Mouse (Mus musculus): ENCODE results near the gene Arhgef2. TPM values are rescaled to one million over a fixed set of nuclear protein-coding genes. Genes with fewer than 3 reads are reported as not detected.
"Not testable (repeated sequence)": the region's sequence is repeated elsewhere in the genome, so short reads cannot be mapped to it uniquely, and the experiment has no call there.

The Arhgef2 gene
- polyA plus RNA-seq, 1 experiment from 2014 or later, result 127 TPM

GRCm38 (mm10) chr3:88593893-88594580, 11.7 kb upstream of the Arhgef2 start:
- H3K27ac ChIP-seq (ENCODE audit: low read depth, low read length), result no peak overlapping the region
- 58% methylated on average over 10 of the region's 10 CpGs for WGBS
- peaks cover 13% of the 10 kb centered on the region for H3K4me1 ChIP-seq (ENCODE audit: control insufficient read depth, insufficient read depth, low read length)

GRCm38 (mm10) chr3:88596547-88596946, 9.2 kb upstream of the Arhgef2 start:
- H3K4me2 ChIP-seq (replicated peaks; ENCODE audit: low read depth, low read length); H3K4me3 ChIP-seq (ENCODE audit: low read length); ATAC-seq (ENCODE audit: low FRiP score, low TSS enrichment); H3K4me1 ChIP-seq (ENCODE audit: control insufficient read depth, insufficient read depth, low read length); H3K27me3 ChIP-seq (ENCODE audit: control insufficient read depth, insufficient read depth, low read length); H3K36me3 ChIP-seq (ENCODE audit: control insufficient read depth, insufficient read depth, low read length); H3K9ac ChIP-seq (ENCODE audit: low read depth, low read length); H3K9me3 ChIP-seq (ENCODE audit: control insufficient read depth, low read length); H3K27ac ChIP-seq (ENCODE audit: low read depth, low read length): not testable (repeated sequence)
- 88% methylated on average over 4 of the region's 4 CpGs for WGBS

More at GRCm38 (mm10) chr3:88593893-88594580, 11.7 kb upstream of the Arhgef2 start:
- H3K4me3 ChIP-seq (ENCODE audit: low read length), result no peak overlapping the region
- H3K36me3 ChIP-seq (ENCODE audit: control insufficient read depth, insufficient read depth, low read length), result no peaks in the 10 kb centered on the region
- no peak overlapping the region for H3K4me2 ChIP-seq (replicated peaks; ENCODE audit: low read depth, low read length)
- no peak for ATAC-seq (ENCODE audit: low FRiP score, low TSS enrichment)
- H3K9ac ChIP-seq (ENCODE audit: low read depth, low read length), result no peak overlapping the region
- no peaks in the 10 kb centered on the region for H3K9me3 ChIP-seq (ENCODE audit: control insufficient read depth, low read length)
- no peaks in the 10 kb centered on the region for H3K27me3 ChIP-seq (ENCODE audit: control insufficient read depth, insufficient read depth, low read length)

GRCm38 (mm10) chr3:88602466-88602865, 3.3 kb upstream of the Arhgef2 start:
- no peak for ATAC-seq (ENCODE audit: low FRiP score, low TSS enrichment)
- Histone ChIP-seq H3K27me3 (ENCODE audit: control insufficient read depth, insufficient read depth, low read length) (no peaks in the 10 kb centered on the region), H3K4me2 (replicated peaks; ENCODE audit: low read depth, low read length) (no peak overlapping the region), H3K4me3 (ENCODE audit: low read length) (no peak overlapping the region), H3K9me3 (ENCODE audit: control insufficient read depth, low read length) (no peaks in the 10 kb centered on the region), H3K27ac (ENCODE audit: low read depth, low read length) (no peak overlapping the region), H3K4me1 (ENCODE audit: control insufficient read depth, insufficient read depth, low read length) (no peaks in the 10 kb centered on the region), H3K9ac (ENCODE audit: low read depth, low read length) (no peak overlapping the region), H3K36me3 (ENCODE audit: control insufficient read depth, insufficient read depth, low read length) (no peaks in the 10 kb centered on the region)
- WGBS, result 75% methylated on average over 4 of the region's 4 CpGs

- ATAC-seq (ENCODE audit: low FRiP score, low TSS enrichment), result peak; percentile 58
- H3K4me2 ChIP-seq (replicated peaks; ENCODE audit: low read depth, low read length), result no peak overlapping the region
- 13% methylated on average over 6 of the region's 6 CpGs for WGBS
These were observed 2.0 kb upstream of the Arhgef2 start for GRCm38 (mm10) chr3:88603714-88604161.

GRCm38 (mm10) chr3:88604863-88605262, 903 bp upstream of the Arhgef2 start:
- H3K9ac ChIP-seq (ENCODE audit: low read depth, low read length), result no peak overlapping the region
- no peaks in the 10 kb centered on the region for H3K9me3 ChIP-seq (ENCODE audit: control insufficient read depth, low read length)
- no peaks in the 10 kb centered on the region for H3K27me3 ChIP-seq (ENCODE audit: control insufficient read depth, insufficient read depth, low read length)
- no peak overlapping the region for H3K4me2 ChIP-seq (replicated peaks; ENCODE audit: low read depth, low read length)
- no peak for ATAC-seq (ENCODE audit: low FRiP score, low TSS enrichment)
- no peak overlapping the region for H3K27ac ChIP-seq (ENCODE audit: low read depth, low read length)
- WGBS, result 93% methylated on average over 7 of the region's 7 CpGs
- no peak overlapping the region for H3K4me3 ChIP-seq (ENCODE audit: low read length)
- H3K36me3 ChIP-seq (ENCODE audit: control insufficient read depth, insufficient read depth, low read length), result no peaks in the 10 kb centered on the region
- 0 out of 2 replicates have a peak, but pooled peaks cover 3% of the 10 kb centered on the region for H3K4me1 ChIP-seq (ENCODE audit: control insufficient read depth, insufficient read depth, low read length)

More at GRCm38 (mm10) chr3:88603714-88604161, 2.0 kb upstream of the Arhgef2 start:
- Histone ChIP-seq H3K27ac (ENCODE audit: low read depth, low read length) (no peak overlapping the region), H3K9ac (ENCODE audit: low read depth, low read length) (no peak overlapping the region), H3K36me3 (ENCODE audit: control insufficient read depth, insufficient read depth, low read length) (no peaks in the 10 kb centered on the region), H3K9me3 (ENCODE audit: control insufficient read depth, low read length) (no peaks in the 10 kb centered on the region), H3K27me3 (ENCODE audit: control insufficient read depth, insufficient read depth, low read length) (no peaks in the 10 kb centered on the region), H3K4me3 (ENCODE audit: low read length) (no peak overlapping the region), H3K4me1 (ENCODE audit: control insufficient read depth, insufficient read depth, low read length) (no peaks in the 10 kb centered on the region)

GRCm38 (mm10) chr3:88607065-88607757, 1.4 kb downstream of the Arhgef2 start:
- Histone ChIP-seq H3K4me2 (replicated peaks; ENCODE audit: low read depth, low read length) (peak overlapping the region; percentile 49), H3K9me3 (ENCODE audit: control insufficient read depth, low read length) (no peaks in the 10 kb centered on the region), H3K4me3 (ENCODE audit: low read length) (peak overlapping the region; percentile 26), H3K27ac (ENCODE audit: low read depth, low read length) (no peak overlapping the region), H3K36me3 (ENCODE audit: control insufficient read depth, insufficient read depth, low read length) (no peaks in the 10 kb centered on the region), H3K27me3 (ENCODE audit: control insufficient read depth, insufficient read depth, low read length) (no peaks in the 10 kb centered on the region), H3K4me1 (ENCODE audit: control insufficient read depth, insufficient read depth, low read length) (0 out of 2 replicates have a peak, but pooled peaks cover 3% of the 10 kb centered on the region), H3K9ac (ENCODE audit: low read depth, low read length) (0 out of 2 replicates have a peak overlapping the region, but pooled peaks have one; percentile 23)
- WGBS, result 1% methylated on average over 20 of the region's 20 CpGs
- ATAC-seq (ENCODE audit: low FRiP score, low TSS enrichment), result peak; percentile 86

- H3K27me3 ChIP-seq (ENCODE audit: control insufficient read depth, insufficient read depth, low read length), result no peaks in the 10 kb centered on the region
- no peaks in the 10 kb centered on the region for H3K36me3 ChIP-seq (ENCODE audit: control insufficient read depth, insufficient read depth, low read length)
- H3K4me1 ChIP-seq (ENCODE audit: control insufficient read depth, insufficient read depth, low read length), result 0 out of 2 replicates have a peak, but pooled peaks cover 3% of the 10 kb centered on the region
- WGBS, result 29% methylated on average over 10 of the region's 10 CpGs
- no peaks in the 10 kb centered on the region for H3K9me3 ChIP-seq (ENCODE audit: control insufficient read depth, low read length)
- peak overlapping the region; percentile 1; the same call in 1 of the 2 replicates for H3K4me3 ChIP-seq (ENCODE audit: low read length)
- H3K9ac ChIP-seq (ENCODE audit: low read depth, low read length), result 0 out of 2 replicates have a peak overlapping the region, but pooled peaks have one; percentile 23
- peak; percentile 17 for ATAC-seq (ENCODE audit: low FRiP score, low TSS enrichment)
- H3K27ac ChIP-seq (ENCODE audit: low read depth, low read length), result no peak overlapping the region
- H3K4me2 ChIP-seq (replicated peaks; ENCODE audit: low read depth, low read length), result peak overlapping the region; percentile 49
These were observed 2.0 kb downstream of the Arhgef2 start for GRCm38 (mm10) chr3:88607758-88608138.

- no peak for ATAC-seq (ENCODE audit: low FRiP score, low TSS enrichment)
- H3K27me3 ChIP-seq (ENCODE audit: control insufficient read depth, insufficient read depth, low read length), result no peaks in the 10 kb centered on the region
- H3K4me3 ChIP-seq (ENCODE audit: low read length), result no peak overlapping the region
- no peaks in the 10 kb centered on the region for H3K9me3 ChIP-seq (ENCODE audit: control insufficient read depth, low read length)
- no peak overlapping the region for H3K27ac ChIP-seq (ENCODE audit: low read depth, low read length)
- no peak overlapping the region for H3K9ac ChIP-seq (ENCODE audit: low read depth, low read length)
- WGBS, result 49% methylated on average over 4 of the region's 4 CpGs
- H3K36me3 ChIP-seq (ENCODE audit: control insufficient read depth, insufficient read depth, low read length), result no peaks in the 10 kb centered on the region
- H3K4me2 ChIP-seq (replicated peaks; ENCODE audit: low read depth, low read length), result no peak overlapping the region
- 0 out of 2 replicates have a peak, but pooled peaks cover 3% of the 10 kb centered on the region for H3K4me1 ChIP-seq (ENCODE audit: control insufficient read depth, insufficient read depth, low read length)
These were observed 3.3 kb downstream of the Arhgef2 start for GRCm38 (mm10) chr3:88609066-88609465.

- Histone ChIP-seq H3K4me2 (replicated peaks; ENCODE audit: low read depth, low read length) (no peak overlapping the region), H3K4me1 (ENCODE audit: control insufficient read depth, insufficient read depth, low read length) (peaks cover 20% of the 10 kb centered on the region), H3K27me3 (ENCODE audit: control insufficient read depth, insufficient read depth, low read length) (no peaks in the 10 kb centered on the region), H3K9me3 (ENCODE audit: control insufficient read depth, low read length) (no peaks in the 10 kb centered on the region), H3K9ac (ENCODE audit: low read depth, low read length) (no peak overlapping the region), H3K4me3 (ENCODE audit: low read length) (no peak overlapping the region), H3K27ac (ENCODE audit: low read depth, low read length) (no peak overlapping the region), H3K36me3 (ENCODE audit: control insufficient read depth, insufficient read depth, low read length) (no peaks in the 10 kb centered on the region)
- ATAC-seq (ENCODE audit: low FRiP score, low TSS enrichment), result no peak
- 68% methylated on average over 8 of the region's 8 CpGs for WGBS
These were observed 8.7 kb downstream of the Arhgef2 start for GRCm38 (mm10) chr3:88614418-88614817.

Measured in kidney, embryonic 14.5 days (tissue).